Mouse (Mus musculus) bone marrow macrophage, adult 2 months (primary cell): ENCODE measurements around the gene Tmed1.

Experiments used
- CTCF ChIP-seq: IDR thresholded peaks from 2 replicates; pipeline ENCODE4 v1.5.1; 2012; ENCODE audit warnings: low read depth, mild to moderate bottlenecking, low read length, moderate library complexity
- POLR2A ChIP-seq: IDR thresholded peaks from 2 replicates; pipeline ENCODE4 v1.6.1; 2012; ENCODE audit warnings: mild to moderate bottlenecking, low read depth, low read length, borderline replicate concordance

- TF ChIP-seq CTCF (no peak), POLR2A (no peak)
Observed at GRCm38 (mm10) chr9:21507753-21508430, 2.2 kb downstream of the Tmed1 start.
